Mouse (Mus musculus) lung, adult 2 months (tissue): ENCODE data around the gene Cysltr1. TPM values are rescaled to one million over a fixed set of nuclear protein-coding genes. Genes with fewer than 3 reads are reported as not detected.

Source experiments
- DNase-seq: peaks from one replicate; pipeline ENCODE4 v3.0.0; 2022
- H3K4me1 ChIP-seq: fragments of 200-500 bp; 2 replicates; pipeline ENCODE4 v1.6.1; 2011; ENCODE audit warnings: low read length; ENCODE audit not compliant: control insufficient read depth, insufficient read depth
- H3K4me3 ChIP-seq: fragments of 200-500 bp; replicated peaks from 2 replicates; pipeline ENCODE3; 2011; ENCODE audit warnings: low read depth, mild to moderate bottlenecking, control low read depth, low read length; ENCODE audit errors: extremely low read depth
- CTCF ChIP-seq: fragments of 200-500 bp; IDR thresholded peaks from 2 replicates; pipeline ENCODE4 v1.5.1; 2011; ENCODE audit warnings: mild to moderate bottlenecking, low read length, control low read depth; ENCODE audit not compliant: insufficient read depth
- POLR2A ChIP-seq: fragments of 200-500 bp; IDR thresholded peaks from 2 replicates; pipeline ENCODE4 v1.6.1; 2011; ENCODE audit warnings: low read depth, mild to moderate bottlenecking, control low read depth, low read length, borderline replicate concordance; ENCODE audit errors: extremely low read depth
- WGBS: fragments of 180-500 bp; shearing (Covaris S2); methylation state at CpG from one replicate; pipeline ENCODE4 v1.1.7; 2018; 5-methylcytosine and 5-hydroxymethylcytosine counted together
- polyA plus RNA-seq: library from polyadenylated mRNA; depleted of rRNA; stranded (reverse); fragments of >200 nt; gene quantifications from 2 replicates; pipeline ENCODE4 v1.2.3, GENCODE M21; 2012; rRNA removed

Cysltr1 gene
- polyA plus RNA-seq = 1.9 and 2.6 TPM in 2 replicates

GRCm38 (mm10) chrX:106603386-106603785, at the start of gene Cysltr1:
Gene Cysltr1 (minus strand): TSS chrX:106603679.
- H3K4me3 ChIP-seq = peak within 1 kb of the TSS; percentile 24
- 22% methylated on average over 6 of the region's 6 CpGs for WGBS

GRCm38 (mm10) chrX:106634799-106635541, 31.5 kb upstream of the Cysltr1 start:
- Histone ChIP-seq H3K4me1 (no peaks in the 10 kb centered on the region), H3K4me3 (no peak overlapping the region)
- no peak for DNase-seq
- TF ChIP-seq POLR2A (no peak), CTCF (no peak)
- WGBS = 77% methylated on average over 3 of the region's 3 CpGs

More at GRCm38 (mm10) chrX:106603386-106603785, at the start of gene Cysltr1:
- TF ChIP-seq POLR2A (no peak), CTCF (no peak)
- no peaks in the 10 kb centered on the region for H3K4me1 ChIP-seq
- no peak for DNase-seq

GRCm38 (mm10) chrX:106633543-106633942, 30.1 kb upstream of the Cysltr1 start:
- Histone ChIP-seq H3K4me1 (no peaks in the 10 kb centered on the region), H3K4me3 (no peak overlapping the region)
- TF ChIP-seq POLR2A = no peak
- no peak for TF ChIP-seq CTCF
- DNase-seq = no peak

- no peak overlapping the region for H3K4me3 ChIP-seq
- WGBS = 63% methylated on average over 1 of the region's 1 CpGs
- DNase-seq = no peak
- H3K4me1 ChIP-seq = no peaks in the 10 kb centered on the region
- no peak for TF ChIP-seq POLR2A
- TF ChIP-seq CTCF = no peak
Observed at GRCm38 (mm10) chrX:106628514-106628913, 25.0 kb upstream of the Cysltr1 start.

- DNase-seq = no peak
- TF ChIP-seq POLR2A = no peak
- no peak for TF ChIP-seq CTCF
- Histone ChIP-seq H3K4me1 (no peaks in the 10 kb centered on the region), H3K4me3 (no peak overlapping the region)
- 43% methylated on average over 3 of the region's 3 CpGs for WGBS
Observed at GRCm38 (mm10) chrX:106623667-106624066, 20.2 kb upstream of the Cysltr1 start.

GRCm38 (mm10) chrX:106622512-106622911, 19.0 kb upstream of the Cysltr1 start:
- no peak for DNase-seq
- no peak overlapping the region for H3K4me3 ChIP-seq
- WGBS = 38% methylated on average over 1 of the region's 1 CpGs
- H3K4me1 ChIP-seq = no peaks in the 10 kb centered on the region
- TF ChIP-seq POLR2A (no peak), CTCF (no peak)

- no peak for DNase-seq
- WGBS = 30% methylated on average over 9 of the region's 9 CpGs
- no peaks in the 10 kb centered on the region for H3K4me1 ChIP-seq
- no peak for TF ChIP-seq POLR2A
- no peak for TF ChIP-seq CTCF
- peak overlapping the region; percentile 24 for H3K4me3 ChIP-seq
Observed at GRCm38 (mm10) chrX:106602574-106603258, 763 bp downstream of the Cysltr1 start.

GRCm38 (mm10) chrX:106595904-106596303, 7.6 kb downstream of the Cysltr1 start:
- no peaks in the 10 kb centered on the region for H3K4me1 ChIP-seq
- no peak overlapping the region for H3K4me3 ChIP-seq
- no peak for TF ChIP-seq POLR2A
- TF ChIP-seq CTCF = no peak
- 51% methylated on average over 1 of the region's 1 CpGs for WGBS
- no peak for DNase-seq

GRCm38 (mm10) chrX:106593914-106594313, 9.6 kb downstream of the Cysltr1 start:
- Histone ChIP-seq H3K4me1 (no peaks in the 10 kb centered on the region), H3K4me3 (no peak overlapping the region)
- no peak for DNase-seq
- TF ChIP-seq POLR2A (no peak), CTCF (no peak)

GRCm38 (mm10) chrX:106582886-106583285, 20.6 kb downstream of the Cysltr1 start, which contains the start of gene Gm5127:
Gene Gm5127 (plus strand): TSS chrX:106583186.
- TF ChIP-seq CTCF (no peak), POLR2A (no peak)
- Histone ChIP-seq H3K4me3 (no peak within 1 kb of the TSS), H3K4me1 (no peaks in the 10 kb centered on the region)
- WGBS = 47% methylated on average over 3 of the region's 3 CpGs
- DNase-seq = no peak
